Mouse (Mus musculus): ENCODE results near the gene Kpna1.
"Not testable (repeated sequence)": the region's sequence is repeated elsewhere in the genome, so short reads cannot be mapped to it uniquely, and the experiment has no call there.

Gene Kpna1

DNA sequence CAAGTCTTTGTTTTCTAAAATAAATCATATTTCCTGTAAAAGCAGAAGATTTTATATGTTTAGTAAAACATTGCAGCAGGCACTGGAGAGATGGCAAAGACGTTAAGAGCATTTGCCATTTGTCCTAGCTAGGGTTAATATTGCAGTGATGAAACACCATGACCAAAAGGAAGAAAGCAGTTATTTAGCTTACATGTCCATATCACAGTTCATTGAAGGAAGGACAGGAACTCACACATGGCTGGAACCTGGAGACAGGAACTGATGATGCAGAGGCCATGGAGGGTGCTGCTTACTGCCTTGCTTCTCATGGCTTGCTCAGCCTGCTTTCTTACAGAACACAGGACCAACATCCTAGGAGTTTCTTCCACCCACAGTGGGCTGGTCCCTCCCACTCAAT, 13.8 kb downstream of the Kpna1 start:
- no peak for DNase-seq

GRCm38 (mm10) chr16:35993316-35993715, 14.8 kb downstream of the Kpna1 start:
- no peak for DNase-seq

GRCm38 (mm10) chr16:35998852-35999251, 20.3 kb downstream of the Kpna1 start:
- DNase-seq = not testable (repeated sequence)

DNA sequence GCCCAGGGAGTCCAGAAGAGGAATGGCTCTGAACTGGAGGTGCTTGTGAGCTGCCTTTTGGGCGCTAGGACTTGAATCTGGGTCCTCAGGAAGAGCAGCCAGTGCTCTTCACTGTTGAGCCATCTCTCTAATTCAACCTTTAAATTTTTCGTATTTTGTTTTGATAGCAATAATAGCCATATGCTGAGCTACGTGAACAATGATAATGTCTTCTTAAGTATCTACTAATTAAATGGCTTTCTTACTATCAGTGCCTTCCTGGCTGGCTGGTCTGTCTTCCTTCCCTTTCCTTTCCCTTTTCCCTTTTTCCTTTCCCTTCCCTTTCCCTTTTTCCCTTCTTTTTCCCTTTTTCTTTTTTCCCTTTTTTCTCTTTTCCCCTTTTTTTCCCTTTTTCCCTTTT, 29.8 kb downstream of the Kpna1 start:
- DNase-seq = no peak

GRCm38 (mm10) chr16:36016335-36016734, 37.8 kb downstream of the Kpna1 start:
- no peak for DNase-seq

- not testable (repeated sequence) for DNase-seq
These were observed 49.6 kb downstream of the Kpna1 start for GRCm38 (mm10) chr16:36028120-36028519.

DNA sequence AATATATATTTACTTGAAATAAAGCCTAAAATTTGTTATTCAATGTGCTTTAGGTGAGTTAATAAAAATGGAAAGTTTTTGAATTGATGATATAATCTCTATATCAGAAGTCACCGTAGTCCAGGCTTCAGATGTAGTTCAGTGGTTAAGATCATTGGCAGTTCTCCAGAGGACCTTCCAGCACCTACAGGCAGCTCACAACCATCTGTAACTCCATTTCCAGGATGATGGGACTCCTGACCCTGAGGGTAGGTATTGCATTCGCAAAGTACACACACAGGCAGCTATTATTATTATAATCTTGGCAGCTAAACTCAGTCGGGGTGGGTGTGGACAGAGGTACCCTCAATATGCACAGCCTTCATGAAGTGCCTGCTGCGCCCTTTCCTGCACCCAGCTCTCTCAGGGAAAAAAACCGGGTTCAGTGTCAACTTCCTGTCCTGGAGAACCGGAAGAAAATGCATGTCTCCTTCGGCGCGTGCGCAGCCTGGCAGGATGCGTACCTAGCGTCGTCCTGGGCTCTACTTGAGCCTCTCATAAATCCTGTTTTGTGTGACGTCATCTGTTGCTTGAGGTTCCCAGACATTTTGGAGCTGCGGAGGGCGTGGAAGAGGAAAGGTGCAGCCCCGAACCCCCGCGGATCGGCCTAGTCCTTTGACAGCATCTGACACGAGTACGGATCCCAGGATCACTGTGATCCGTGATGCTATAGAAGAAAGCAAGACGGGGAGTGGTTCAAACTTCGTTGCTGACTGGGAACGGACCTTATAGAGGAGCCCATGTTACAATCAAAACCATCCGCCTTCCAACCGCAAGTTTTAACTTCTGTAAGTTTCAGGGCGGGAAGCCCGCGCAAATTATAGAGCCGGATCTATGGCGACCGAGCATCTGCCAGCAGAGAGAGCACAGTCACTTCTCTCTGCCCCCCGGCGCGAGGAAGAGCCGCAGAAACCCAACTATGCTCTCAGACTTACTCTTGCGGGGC, 62.4 kb downstream of the Kpna1 start, which contains the start of gene Wdr5b:
Gene Wdr5b, plus strand, starts transcription at position 551 of the 985 bp plus-strand sequence.
- DNase-seq = peak; percentile 96

- no peak for DNase-seq
These were observed 63.1 kb downstream of the Kpna1 start for GRCm38 (mm10) chr16:36041625-36042020.

- DNase-seq = no peak
These were observed 64.5 kb downstream of the Kpna1 start for GRCm38 (mm10) chr16:36043073-36043472.

- DNase-seq = no peak
These were observed 65.4 kb downstream of the Kpna1 start for GRCm38 (mm10) chr16:36043964-36044363.

GRCm38 (mm10) chr16:36047538-36047937, 69.0 kb downstream of the Kpna1 start:
- DNase-seq = no peak

- DNase-seq = no peak
These were observed 72.9 kb downstream of the Kpna1 start for GRCm38 (mm10) chr16:36051491-36051890.

- DNase-seq = no peak
These were observed 75.2 kb downstream of the Kpna1 start for GRCm38 (mm10) chr16:36053524-36054275.

DNA sequence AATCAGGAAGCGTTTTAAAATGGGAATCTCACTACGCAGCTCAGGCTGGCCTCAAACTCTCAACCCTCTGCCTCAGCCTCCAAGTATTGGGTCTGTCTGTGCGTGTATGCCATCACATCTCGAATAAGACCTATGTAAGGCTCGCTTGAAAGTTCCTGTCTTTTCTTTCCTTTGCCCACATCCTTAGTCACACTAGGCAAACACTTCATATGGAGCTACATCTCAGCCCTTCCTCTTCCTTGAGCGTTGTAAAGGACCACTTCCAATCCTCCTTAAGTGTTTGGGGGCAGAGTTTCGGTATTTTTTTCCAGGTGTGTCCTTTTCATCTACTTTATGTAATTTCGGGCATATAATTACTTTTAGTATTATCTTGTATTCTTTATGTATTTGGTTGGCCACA, 76.4 kb downstream of the Kpna1 start:
- DNase-seq = no peak

DNA sequence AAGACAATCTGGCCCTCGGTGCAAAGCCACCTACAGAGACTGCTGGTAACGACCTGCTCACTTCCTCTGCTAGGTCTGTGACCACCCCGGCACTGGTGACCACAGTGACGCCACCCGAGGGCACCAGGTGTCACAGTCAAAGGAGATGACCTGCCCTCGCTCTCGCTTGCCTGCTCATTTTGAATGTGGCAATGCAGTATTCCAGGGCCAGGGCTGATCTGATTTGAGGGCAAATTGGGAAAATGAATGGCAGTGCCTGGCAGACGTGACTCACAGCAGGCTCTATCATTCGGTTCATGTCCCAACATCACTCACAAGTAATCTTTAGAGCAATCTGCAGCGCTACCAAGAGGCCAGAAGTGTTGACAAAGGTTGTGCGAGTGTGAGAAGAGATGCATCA, 77.9 kb downstream of the Kpna1 start:
- DNase-seq = no peak

DNA sequence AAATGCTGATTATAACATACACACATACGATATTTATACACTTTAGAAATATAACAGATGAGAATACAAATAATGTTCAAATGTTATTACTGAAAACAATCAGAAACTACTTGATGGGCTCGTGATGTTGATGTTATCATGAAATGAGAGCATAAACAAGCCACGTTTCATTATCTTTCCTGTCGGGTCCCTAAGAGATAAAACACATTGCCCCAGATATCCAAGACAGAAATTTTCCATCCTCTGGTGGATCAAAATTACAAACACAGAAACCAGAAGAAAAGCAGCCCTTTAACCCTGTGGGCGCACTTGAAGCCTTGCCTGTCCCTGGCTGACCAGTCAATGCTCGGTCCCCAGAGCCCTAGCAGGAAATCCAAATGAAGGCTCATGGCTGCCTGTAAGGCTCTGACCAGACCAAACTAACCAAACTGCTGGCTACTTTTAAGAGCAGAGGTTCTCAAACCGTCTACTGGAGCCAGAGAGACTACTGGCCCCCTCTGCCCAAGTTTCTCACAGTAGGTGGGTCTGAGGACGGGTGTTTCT, 79.5 kb downstream of the Kpna1 start:
- DNase-seq = no peak

DNA sequence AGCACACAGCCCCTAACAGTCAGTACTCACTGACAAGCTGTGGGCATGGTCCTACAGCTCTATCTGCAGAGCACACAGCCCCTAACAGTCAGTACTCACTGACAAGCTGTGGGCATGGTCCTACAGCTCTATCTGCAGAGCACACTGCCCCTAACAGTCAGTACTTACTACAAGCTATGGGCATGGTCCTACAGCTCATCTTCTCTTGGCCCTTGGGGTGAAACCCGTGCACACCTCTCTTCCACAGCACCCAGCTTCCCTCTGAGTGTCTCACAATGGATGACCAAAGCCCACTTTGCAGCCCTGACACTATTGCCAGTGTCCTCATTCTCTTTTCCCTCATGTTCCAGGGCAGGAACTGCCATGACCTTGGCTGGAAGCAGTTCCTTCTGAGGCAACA, 84.0 kb downstream of the Kpna1 start:
- not testable (repeated sequence) for DNase-seq

DNA sequence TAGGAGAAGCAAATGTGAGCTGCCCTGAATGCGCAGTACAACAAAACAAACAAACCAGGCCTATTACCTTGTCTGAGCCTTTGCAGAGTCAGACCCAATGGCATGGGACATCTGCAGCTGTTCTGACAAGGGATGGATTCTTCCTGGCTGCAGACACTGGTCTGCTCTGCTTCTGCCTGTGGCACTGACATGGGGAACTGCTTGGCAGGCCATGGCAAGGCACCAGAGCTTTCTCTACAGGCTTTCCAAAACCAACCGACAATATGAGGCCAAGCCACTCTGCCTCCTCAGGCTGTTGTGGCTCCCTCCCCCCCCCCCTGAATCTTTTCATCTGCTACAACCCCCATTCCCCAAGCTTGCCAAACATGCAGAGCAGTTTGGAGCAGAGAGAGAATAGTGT, 84.8 kb downstream of the Kpna1 start:
- no peak for DNase-seq

GRCm38 (mm10) chr16:36064904-36065303, 86.4 kb downstream of the Kpna1 start:
- no peak for DNase-seq

DNA sequence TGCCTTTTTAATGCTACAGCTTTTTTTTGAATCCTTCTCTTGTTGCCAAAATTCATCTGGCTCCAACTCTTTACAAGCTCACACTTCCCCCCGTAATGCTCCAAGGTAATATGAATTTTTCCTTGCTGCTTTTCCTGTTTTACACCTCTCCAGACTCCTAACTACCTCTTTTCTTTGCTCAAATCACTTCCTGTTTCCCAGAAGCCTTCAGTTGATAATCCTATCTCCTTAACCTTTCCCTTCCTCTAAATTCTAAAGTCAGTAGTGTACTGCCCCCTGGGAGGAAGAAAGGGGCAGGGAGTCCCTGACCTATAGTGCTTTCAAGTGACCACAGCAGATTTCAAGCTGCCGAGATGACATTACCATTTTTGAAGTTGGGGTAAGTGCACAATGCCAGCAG, 89.1 kb downstream of the Kpna1 start:
- no peak for DNase-seq

GRCm38 (mm10) chr16:36068356-36068755, 89.8 kb downstream of the Kpna1 start:
- DNase-seq = peak; percentile 61

GRCm38 (mm10) chr16:36069819-36070575, 91.4 kb downstream of the Kpna1 start:
- no peak for DNase-seq

DNA sequence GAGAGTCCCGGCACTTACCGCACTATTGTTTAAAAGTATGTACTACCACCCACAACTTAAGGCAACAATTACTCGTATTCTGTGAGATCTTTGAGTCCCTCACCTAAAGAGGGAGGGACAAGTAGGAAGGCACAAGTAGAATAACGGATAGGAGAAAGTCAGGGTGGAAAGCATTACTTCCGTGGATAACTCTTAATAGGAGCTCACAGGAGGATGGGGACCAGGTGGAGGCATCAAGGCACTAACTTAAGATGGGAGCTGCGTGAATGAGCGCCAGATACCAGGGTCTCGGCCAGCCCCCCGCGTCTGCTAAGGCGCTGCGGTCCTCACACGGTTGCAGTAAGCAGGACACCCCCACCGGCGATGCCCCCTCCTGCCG, 92.5 kb downstream of the Kpna1 start:
- no peak for DNase-seq
